Mouse (Mus musculus) heart, postnatal 10 days (tissue): ENCODE measurements at regions not wholly inside any gene's neighbourhood (a gene's known extent, or its start where the extent isn't known, plus 50 kb on each side); places are given as distances from the start of the nearest gene placed in this dataset.

Experiments used
- DNase-seq, 2 experiments: peaks; one replicate each; pipeline ENCODE4 v3.0.0; 2021
- intact Hi-C: fragments of 180-260 bp; cut with DNase I; formaldehyde crosslinking; loops from one replicate; pipeline ENCODE4 v1.15.1; 2025

DNA sequence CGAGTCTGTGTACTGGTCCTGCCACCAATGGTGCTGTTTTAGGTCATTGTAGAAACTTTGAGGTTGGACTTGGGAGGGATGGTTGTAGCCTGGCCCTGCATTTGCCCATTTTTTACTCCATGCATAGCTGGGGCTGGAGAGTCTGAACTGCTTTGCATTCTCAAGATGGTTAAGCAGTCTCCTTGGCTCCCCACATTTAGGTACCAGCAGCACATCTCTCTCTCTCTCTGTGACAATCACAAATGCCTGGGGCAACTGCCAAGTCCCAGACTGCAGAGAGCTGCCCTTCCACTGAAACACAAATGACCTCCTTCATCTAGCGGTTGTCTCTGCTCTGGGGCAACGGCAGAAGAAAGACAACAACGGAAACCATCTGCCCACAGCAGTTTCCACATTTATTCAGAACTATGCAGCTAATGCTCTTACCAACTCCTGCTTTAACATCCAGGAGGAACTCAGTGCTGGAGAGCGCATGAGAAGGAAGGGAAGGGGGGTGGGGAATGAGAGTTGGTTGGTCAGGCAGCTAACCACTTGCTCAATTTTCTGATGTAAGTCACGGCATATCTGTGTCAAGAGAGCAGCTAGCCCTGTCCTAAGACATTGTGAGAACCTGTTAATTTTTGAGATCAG is 269.9 kb downstream of the Rnf144a start:
- DNase-seq: peak in 1 of 2 experiments; percentile 9
- intact Hi-C loops: no loop called here

DNA sequence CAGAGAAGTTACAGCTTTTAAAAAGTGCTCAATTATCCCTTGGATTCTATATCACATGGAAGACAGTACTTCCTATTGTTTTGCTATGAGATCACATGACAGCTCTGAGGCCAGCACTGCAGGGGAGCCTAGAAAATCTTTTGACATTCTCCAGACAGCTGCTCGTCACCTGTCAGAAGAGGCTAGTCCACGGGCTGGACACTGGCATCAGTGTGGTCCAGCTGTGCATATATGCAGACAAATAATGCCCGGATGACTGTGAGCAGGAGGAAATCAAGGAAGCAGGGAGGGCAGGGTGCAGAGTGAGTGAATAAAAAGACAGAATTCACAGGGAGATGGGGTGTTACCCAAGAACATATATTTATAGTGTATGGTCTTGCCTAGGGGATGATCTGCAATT is 270.4 kb downstream of the Rnf144a start:
- intact Hi-C loops: no loop called here
- DNase-seq: no peak

GRCm38 (mm10) chr12:26143411-26143810 is 271.6 kb downstream of the Rnf144a start:
- intact Hi-C loops: no loop called here

DNA sequence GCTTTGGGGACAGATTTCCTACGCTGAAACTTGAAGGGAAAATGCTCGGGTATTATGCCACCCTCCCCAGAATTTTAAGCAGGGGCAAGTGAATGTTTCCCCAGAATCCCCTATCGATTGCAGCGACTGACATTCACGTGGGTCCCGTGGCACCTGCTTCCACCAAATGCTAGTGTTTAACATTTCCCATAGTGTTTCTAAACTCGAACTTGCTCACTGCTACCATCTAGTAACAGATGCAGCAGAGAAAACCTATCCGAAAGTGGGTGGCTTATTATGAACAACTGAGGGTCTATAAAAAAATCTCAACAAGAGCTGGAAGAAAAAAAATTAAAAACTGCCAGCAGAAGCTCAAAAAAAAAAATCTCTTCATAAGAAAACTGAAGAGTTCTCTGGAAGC is 284.2 kb downstream of the Rnf144a start:
- DNase-seq: no peak
- intact Hi-C loops: no loop called here

More at GRCm38 (mm10) chr12:26143411-26143810, 271.6 kb downstream of the Rnf144a start:
- DNase-seq: no peak

DNA sequence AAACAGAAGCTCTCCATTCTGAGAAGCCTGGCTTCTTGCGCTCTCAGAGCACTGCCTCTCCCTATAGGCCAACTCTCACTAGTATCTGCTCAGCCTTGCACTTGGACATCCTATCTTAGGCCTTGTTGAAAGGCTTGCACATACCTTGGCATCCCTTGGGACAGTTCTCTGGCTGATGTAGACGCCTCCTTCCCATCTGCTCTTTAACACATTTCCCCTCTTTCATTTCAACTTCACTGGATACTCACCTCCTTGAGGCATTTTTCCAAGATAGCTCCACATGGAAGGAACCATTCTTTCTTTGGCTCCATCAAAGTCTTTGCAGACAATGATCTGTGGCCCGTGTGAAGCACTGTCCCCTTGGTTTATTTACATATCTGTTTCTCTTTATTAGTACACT is 285.0 kb downstream of the Rnf144a start:
- no peak for DNase-seq
- intact Hi-C loops: no loop called here

- intact Hi-C loops: no loop called here
- no peak for DNase-seq
These were observed 285.5 kb downstream of the Rnf144a start for GRCm38 (mm10) chr12:26129511-26129910.

DNA sequence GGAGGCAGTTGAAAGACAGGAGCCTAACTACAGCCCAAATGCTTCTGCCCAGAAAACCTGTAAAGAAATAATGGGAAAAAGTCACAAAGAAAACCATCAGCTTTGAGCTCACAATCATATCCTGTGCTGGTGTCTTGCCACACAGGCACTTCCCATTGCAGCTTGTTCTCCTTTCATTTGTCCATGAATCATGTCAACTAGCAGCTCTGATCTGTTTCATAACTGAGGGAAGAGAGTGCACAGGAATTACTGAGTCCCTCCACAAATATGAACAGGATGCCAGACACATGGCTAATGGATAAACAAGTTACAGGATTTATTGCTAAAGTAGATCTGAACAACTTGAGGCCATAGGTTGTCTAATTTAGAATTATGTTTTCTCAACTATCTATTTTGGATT is 286.2 kb downstream of the Rnf144a start:
- intact Hi-C loops: no loop called here
- no peak for DNase-seq

GRCm38 (mm10) chr12:26126260-26126659 is 288.8 kb downstream of the Rnf144a start:
- no peak for DNase-seq
- intact Hi-C loops: no loop called here

GRCm38 (mm10) chr12:26124211-26124610 is 290.8 kb downstream of the Rnf144a start:
- intact Hi-C loops: no loop called here
- DNase-seq: no peak

- peak; percentile 28 to 30 for DNase-seq
These were observed 299.6 kb downstream of the Rnf144a start for GRCm38 (mm10) chr12:26115339-26115912.

GRCm38 (mm10) chr12:26112166-26113019 is 302.7 kb downstream of the Rnf144a start:
- intact Hi-C loops: no loop called here
- peak; percentile 72 to 79 for DNase-seq

More at GRCm38 (mm10) chr12:26115339-26115912, 299.6 kb downstream of the Rnf144a start:
- intact Hi-C loops: no loop called here

GRCm38 (mm10) chr12:26109866-26110265 is 305.2 kb downstream of the Rnf144a start:
- DNase-seq: no peak
- intact Hi-C loops: no loop called here

DNA sequence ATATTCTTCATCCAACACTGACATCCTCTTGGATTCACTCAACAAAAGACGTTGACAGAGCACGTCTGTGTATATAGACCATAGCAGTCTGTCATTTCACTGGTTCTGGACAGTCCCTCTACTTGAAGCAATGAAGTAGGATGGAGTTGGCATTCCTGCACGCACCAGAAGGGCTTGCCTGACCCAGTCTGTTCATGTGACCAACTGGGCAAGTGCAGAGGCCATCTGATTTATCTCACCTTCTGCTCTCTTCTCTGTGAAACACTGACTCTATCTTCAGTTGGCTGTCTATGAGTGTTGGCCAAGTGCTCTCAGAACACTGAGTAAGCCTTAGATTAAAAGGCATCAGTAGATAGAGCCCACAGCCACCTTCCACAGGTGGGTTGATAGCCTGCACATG is 310.7 kb downstream of the Rnf144a start:
- no peak for DNase-seq
- intact Hi-C loops: no loop called here

- no peak for DNase-seq
- intact Hi-C loops: no loop called here
These were observed 312.7 kb downstream of the Rnf144a start for GRCm38 (mm10) chr12:26102384-26102783.

DNA sequence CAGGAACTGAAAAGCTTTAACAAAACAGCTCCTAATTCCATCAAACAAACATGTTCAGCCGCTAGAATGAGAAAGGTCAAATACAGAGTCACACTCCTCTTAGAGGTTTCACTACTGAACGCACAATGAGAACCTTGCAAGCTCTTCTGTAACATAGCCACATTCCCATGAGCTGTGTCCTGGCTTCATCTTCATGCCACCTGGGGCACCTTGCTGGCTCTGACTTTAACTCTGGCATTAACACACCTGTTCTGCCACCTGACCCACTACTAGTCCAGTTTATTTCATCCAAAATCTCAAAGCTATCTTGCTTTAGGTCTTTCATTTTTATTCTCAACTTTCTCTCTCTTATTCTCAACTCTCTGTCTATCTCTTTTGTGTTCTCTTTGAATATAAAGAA is 314.9 kb downstream of the Rnf144a start:
- intact Hi-C loops: no loop called here
- no peak for DNase-seq

GRCm38 (mm10) chr12:26099176-26099575 is 315.9 kb downstream of the Rnf144a start:
- no peak for DNase-seq
- intact Hi-C loops: no loop called here

DNA sequence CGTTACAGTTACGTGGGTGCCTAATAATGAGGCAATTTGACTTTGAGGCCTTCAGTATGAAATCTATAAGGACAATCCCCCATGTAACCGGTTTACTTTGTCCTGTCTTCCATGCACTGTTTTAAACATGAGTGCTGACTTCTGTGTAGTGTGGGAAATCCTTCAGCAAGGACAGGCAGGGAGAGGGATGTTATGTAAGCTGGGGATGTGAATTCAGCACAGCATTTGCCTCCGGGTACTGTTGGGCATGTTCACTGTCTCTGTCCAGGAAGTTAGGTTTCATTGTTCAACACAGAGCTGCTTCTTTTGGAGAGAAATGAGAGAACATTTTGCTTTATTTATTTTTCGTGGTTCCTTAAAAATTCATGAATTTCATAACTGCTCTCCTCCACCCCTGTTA is 322.7 kb downstream of the Rnf144a start:
- no peak for DNase-seq
- intact Hi-C loops: no loop called here

- intact Hi-C loops: no loop called here
- DNase-seq: no peak
These were observed 323.2 kb downstream of the Rnf144a start for GRCm38 (mm10) chr12:26091865-26092264.

DNA sequence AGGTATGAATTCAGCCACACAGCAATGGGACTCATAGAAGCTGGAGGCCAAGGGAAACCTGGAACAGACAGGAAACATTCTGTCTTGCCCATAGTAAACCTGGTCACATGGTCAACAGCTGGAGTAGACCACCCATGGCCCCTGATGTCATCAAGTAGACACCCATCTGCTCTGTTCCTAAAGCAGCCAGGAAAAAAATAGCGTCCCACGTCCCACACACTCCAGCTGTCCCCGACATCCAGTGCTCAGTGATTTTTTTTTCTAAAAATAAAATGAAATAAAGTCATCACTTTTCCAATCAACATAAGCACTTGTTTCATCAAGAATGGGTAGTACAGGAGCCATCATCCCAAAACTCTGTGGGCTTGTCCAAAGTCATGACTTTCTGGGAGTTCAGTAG is 326.7 kb downstream of the Rnf144a start:
- DNase-seq: no peak
- intact Hi-C loops: no loop called here

DNA sequence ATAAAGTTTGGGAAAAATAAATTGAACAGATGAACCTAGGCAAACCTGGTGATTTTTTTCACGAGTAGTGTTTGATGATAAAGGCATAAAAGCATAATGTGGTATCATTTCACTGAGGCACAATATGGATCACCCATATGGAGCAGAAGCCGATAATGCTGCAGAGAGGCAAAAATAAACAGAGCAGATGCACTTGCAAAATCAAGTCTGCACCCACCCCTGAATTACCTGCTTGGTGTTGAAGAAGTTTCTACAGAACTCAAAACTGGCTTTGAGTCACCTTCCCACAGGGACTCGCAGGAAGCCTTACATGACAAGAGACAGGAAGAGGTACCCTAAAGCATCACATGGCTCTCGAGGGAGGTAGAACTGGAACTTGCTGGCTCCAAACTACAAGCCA is 328.1 kb downstream of the Rnf144a start:
- no peak for DNase-seq
- intact Hi-C loops: no loop called here

GRCm38 (mm10) chr12:26086414-26086813 is 328.6 kb downstream of the Rnf144a start:
- intact Hi-C loops: no loop called here

More at GRCm38 (mm10) chr12:26086414-26086813, 328.6 kb downstream of the Rnf144a start:
- DNase-seq: no peak
